Mouse (Mus musculus): ENCODE measurements around the gene Glt8d2.
A peak's percentile ranks its signal among the peaks of the same experiment; 100 is the strongest.

DNA sequence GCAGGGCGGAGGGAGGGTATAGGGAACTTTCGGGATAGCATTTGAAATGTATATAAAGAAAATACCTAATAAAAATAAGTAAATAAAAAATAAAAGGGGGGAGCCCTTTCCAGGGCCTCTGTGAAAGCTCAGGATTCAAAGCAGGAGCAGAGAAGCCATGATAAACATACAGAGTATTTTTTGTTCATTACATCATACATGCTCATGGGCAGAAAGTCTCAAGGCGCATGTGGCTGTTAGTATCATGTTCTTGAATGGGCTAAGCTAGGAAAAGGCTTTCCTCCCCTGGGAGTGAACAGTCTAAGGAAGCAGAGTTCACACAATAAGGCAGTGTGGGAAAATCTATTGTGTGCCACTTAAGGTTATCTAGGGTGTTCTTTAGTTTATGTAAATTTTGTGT, 54.1 kb downstream of the Glt8d2 start:
- TF ChIP-seq POLR2A (IDR thresholded peaks at IDR 0.05; ENCODE audit: insufficient read length, low read depth) (no peak), E2F4 (IDR thresholded peaks at IDR 0.05; ENCODE audit: insufficient read depth) (no peak), POLR2AphosphoS2 (IDR thresholded peaks at IDR 0.05; ENCODE audit: insufficient read length, low read depth) (no peak), MAX (IDR thresholded peaks at IDR 0.05; ENCODE audit: low read depth) (peak; percentile 76), TCF12 (IDR thresholded peaks at IDR 0.05; ENCODE audit: insufficient read depth, poor library complexity, severe bottlenecking) (no peak), MYOG (IDR thresholded peaks at IDR 0.05; ENCODE audit: control insufficient read depth in 1 of 3, insufficient read depth in 1 of 3, insufficient read length in 2 of 3, low read depth in 2 of 3) (no peak), CEBPB (IDR thresholded peaks at IDR 0.05; ENCODE audit: insufficient read depth, poor library complexity, severe bottlenecking) (peak; percentile 84; the same call in 1 of the 2 replicates), USF1 (IDR thresholded peaks at IDR 0.05; ENCODE audit: low read depth) (no peak), TCF3 (IDR thresholded peaks at IDR 0.05; ENCODE audit: insufficient read length, low read depth) (no peak)

Data from myocyte (in vitro differentiated cells).